Mouse (Mus musculus) forebrain, postnatal 0 days (tissue): ENCODE measurements around the gene Camkmt. TPM values are rescaled to one million over a fixed set of nuclear protein-coding genes. Genes with fewer than 3 reads are reported as not detected.

Source experiments
- ATAC-seq: fragments of 200-750 bp; cut with Nextera tagmentation; 2 replicates; pipeline ENCODE4 v1.8.0; 2017; ENCODE audit warnings: mild to moderate bottlenecking, moderate library complexity
- DNase-seq: peaks from one replicate; pipeline ENCODE4 v3.0.0-alpha.2; 2015
- H3K27ac ChIP-seq: fragments of 300-500 bp; sonication (generic); 2 replicates; pipeline ENCODE4 v1.5.1; 2014; ENCODE audit warnings: low read depth, mild to moderate bottlenecking, antibody characterized with exemption, low read length, moderate library complexity, mixed read lengths
- H3K27me3 ChIP-seq: fragments of 300-500 bp; sonication (generic); 2 replicates; pipeline ENCODE4 v1.6.1; 2014; ENCODE audit warnings: mild to moderate bottlenecking, low read length, mixed read lengths; ENCODE audit not compliant: insufficient read depth
- H3K36me3 ChIP-seq: fragments of 300-500 bp; sonication (generic); 2 replicates; pipeline ENCODE4 v1.6.1; 2014; ENCODE audit warnings: mild to moderate bottlenecking, moderate library complexity; ENCODE audit not compliant: insufficient read depth
- H3K4me1 ChIP-seq: fragments of 300-500 bp; sonication (generic); 2 replicates; pipeline ENCODE4 v1.6.1; 2014; ENCODE audit warnings: antibody characterized with exemption; ENCODE audit not compliant: insufficient read depth
- H3K4me2 ChIP-seq: fragments of 300-500 bp; sonication (generic); 2 replicates; pipeline ENCODE4 v1.6.1; 2014; ENCODE audit warnings: low read depth, mild to moderate bottlenecking, moderate library complexity
- H3K4me3 ChIP-seq: fragments of 300-500 bp; sonication (generic); 2 replicates; pipeline ENCODE4 v1.5.1; 2014; ENCODE audit warnings: low read depth, low read length, mixed read lengths
- H3K9ac ChIP-seq: fragments of 300-500 bp; sonication (generic); 2 replicates; pipeline ENCODE4 v1.6.1; 2014; ENCODE audit warnings: mild to moderate bottlenecking
- H3K9me3 ChIP-seq: fragments of 300-500 bp; sonication (generic); 2 replicates; pipeline ENCODE4 v1.6.1; 2016; ENCODE audit warnings: low read length
- CTCF ChIP-seq: sonication (generic); IDR thresholded peaks from 2 replicates; pipeline ENCODE4 v1.5.1; 2016; ENCODE audit warnings: antibody characterized with exemption, control low read depth, low read depth
- WGBS: fragments of 180-500 bp; shearing (Covaris S2); extraction: QIAGEN DNeasy Blood & Tissue Kit; methylation state at CpG from one replicate; pipeline ENCODE4 v1.1.7; 2014; 5-methylcytosine and 5-hydroxymethylcytosine counted together
- polyA plus RNA-seq: library from polyadenylated mRNA; unstranded; fragments of >200 nt; fragmentation: Nextera tagmentation; extraction: Ambion mirVana; gene quantifications from 2 replicates; pipeline ENCODE4 v1.2.1, GENCODE M21; 2015
- total RNA-seq: library from RNA; depleted of rRNA; stranded (reverse); fragments of >200 nt; gene quantifications from 2 replicates; pipeline ENCODE4 v1.2.3, GENCODE M21; 2014

Gene Camkmt
- total and polyA plus RNA-seq, 2 experiments from 2014 or later = 14.3 to 16.4 TPM

DNA sequence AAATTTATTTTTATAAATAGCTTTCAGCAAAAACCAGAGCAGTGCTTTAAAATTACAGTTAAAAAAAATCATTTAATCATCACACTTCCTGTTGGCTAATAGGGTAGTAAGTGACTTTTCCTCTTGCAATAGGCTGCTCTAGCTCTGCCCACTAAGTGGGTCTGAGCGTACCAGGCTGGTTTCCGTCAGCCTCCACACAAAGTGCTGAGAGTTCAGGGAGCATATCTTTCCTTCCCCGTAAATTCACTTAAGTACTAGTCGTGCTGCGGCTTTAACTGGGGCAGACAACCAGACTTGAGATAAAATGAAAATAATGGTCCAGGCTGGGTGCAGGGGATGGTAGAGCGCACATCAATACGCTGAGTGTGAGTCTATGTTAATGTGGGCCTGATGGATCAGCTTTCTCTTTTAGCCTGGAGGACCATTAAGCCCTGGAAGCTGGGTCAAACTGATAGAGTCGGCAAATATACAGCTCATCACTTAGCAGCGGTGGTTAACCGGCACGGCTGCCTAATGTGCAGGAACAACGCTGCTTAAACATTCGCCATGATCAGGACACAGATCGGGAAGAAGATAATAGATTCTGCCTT is 90.2 kb downstream of the Camkmt start:
- Histone ChIP-seq H3K4me2 (no peak overlapping the region), H3K36me3 (no peaks in the 10 kb centered on the region), H3K9ac (no peak overlapping the region), H3K27ac (no peak overlapping the region), H3K4me1 (no peaks in the 10 kb centered on the region), H3K9me3 (no peaks in the 10 kb centered on the region), H3K27me3 (no peaks in the 10 kb centered on the region), H3K4me3 (no peak overlapping the region)
- no peak for TF ChIP-seq CTCF
- DNase-seq = no peak
- WGBS = 54% methylated on average over 14 of the region's 14 CpGs
- no peak for ATAC-seq

DNA sequence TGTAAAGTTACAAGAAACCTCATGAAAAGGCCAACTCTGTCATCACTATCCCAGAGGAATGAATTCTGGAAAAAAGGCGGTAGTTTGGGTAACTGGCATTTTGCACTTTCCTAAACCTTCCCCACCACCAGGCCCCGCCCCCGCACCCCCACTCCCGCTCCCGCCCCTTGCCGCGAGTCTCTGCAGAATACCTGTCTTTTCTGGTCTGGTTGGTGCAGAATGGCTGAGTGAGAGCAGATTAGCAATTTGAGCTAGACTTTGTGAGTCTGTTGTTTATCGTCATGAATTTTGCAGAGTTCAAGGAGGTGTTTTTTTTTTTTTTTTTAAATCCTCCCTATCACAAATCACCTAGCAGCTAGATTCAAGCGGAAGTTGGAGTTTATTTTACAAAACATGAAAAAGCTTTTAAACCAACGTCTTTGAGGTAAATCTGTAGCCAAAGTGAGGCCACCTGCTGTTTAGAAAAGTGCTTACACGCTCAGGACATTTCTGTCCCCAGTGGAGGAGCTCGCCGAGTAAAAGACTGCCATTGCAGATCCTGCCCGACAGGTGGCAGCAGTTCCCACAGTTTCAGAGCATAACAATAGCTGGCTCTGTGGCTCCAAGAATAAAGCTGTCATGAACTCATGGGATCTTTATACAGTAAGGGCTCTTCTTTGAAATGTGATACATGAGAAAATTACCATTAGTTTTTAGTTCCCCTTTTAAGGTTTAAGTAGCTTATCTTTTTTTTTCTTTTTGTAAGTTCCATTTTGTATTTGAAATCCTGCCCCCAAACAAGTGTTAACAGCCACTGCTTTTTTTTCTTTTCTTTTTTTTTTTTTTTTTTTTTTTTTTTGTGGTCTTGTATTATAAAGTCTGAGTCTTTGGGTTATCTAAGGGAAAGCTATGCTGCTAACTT is 99.1 kb downstream of the Camkmt start:
- H3K27me3 ChIP-seq = no peaks in the 10 kb centered on the region
- no peak overlapping the region for H3K27ac ChIP-seq
- H3K4me2 ChIP-seq = peak overlapping the region; percentile 39
- peak; percentile 97 for TF ChIP-seq CTCF
- 4% methylated on average over 14 of the region's 14 CpGs for WGBS
- no peaks in the 10 kb centered on the region for H3K9me3 ChIP-seq
- no peaks in the 10 kb centered on the region for H3K4me1 ChIP-seq
- H3K4me3 ChIP-seq = peak overlapping the region; percentile 21
- DNase-seq (peak; percentile 94), ATAC-seq (peak; percentile 93)
- no peaks in the 10 kb centered on the region for H3K36me3 ChIP-seq
- no peak overlapping the region for H3K9ac ChIP-seq

DNA sequence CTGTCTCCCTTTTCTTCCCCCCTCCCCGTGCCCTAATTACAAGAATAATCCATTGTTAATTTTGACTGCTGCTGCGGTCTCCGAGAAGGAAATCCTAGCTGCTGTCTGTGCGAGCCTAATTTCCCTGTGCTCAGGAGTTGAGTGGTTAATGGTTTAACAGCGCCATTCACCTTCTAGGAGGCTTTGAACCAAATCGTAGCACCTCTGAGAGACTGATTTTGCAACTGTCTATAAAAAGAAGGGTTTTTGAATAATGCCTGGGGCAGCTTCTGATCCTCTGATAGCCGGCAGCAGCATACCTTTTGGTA is 99.7 kb downstream of the Camkmt start:
- no peaks in the 10 kb centered on the region for H3K9me3 ChIP-seq
- no peaks in the 10 kb centered on the region for H3K4me1 ChIP-seq
- peak overlapping the region; percentile 31; the same call in 1 of the 2 replicates for H3K4me2 ChIP-seq
- no peak for DNase-seq
- no peak overlapping the region for H3K4me3 ChIP-seq
- no peak overlapping the region for H3K27ac ChIP-seq
- no peak for ATAC-seq
- no peaks in the 10 kb centered on the region for H3K27me3 ChIP-seq
- TF ChIP-seq CTCF = no peak
- H3K9ac ChIP-seq = no peak overlapping the region
- no peaks in the 10 kb centered on the region for H3K36me3 ChIP-seq
- 5% methylated on average over 7 of the region's 7 CpGs for WGBS

DNA sequence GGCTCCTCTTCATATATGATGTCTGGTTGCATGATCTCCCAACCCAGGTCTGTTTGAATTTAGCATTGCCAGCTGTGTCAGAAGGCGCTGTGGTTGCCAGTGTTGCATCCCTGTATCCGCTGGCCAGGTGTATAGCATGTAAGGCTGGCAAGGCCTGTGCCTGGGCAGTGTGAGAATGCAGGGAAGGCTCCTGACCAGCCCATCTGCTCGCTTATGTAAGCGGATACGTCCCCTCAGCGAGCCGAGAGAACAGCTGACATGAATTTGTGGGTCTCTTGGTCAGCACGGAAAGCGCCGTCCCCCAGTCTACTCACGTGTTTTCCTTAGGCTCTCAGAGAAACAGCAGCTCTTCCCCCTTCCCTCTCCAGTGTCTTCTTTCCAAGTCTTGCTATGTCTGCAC is 102.9 kb downstream of the Camkmt start:
- Histone ChIP-seq H3K9me3 (no peaks in the 10 kb centered on the region), H3K4me3 (no peak overlapping the region), H3K36me3 (no peaks in the 10 kb centered on the region), H3K27ac (no peak overlapping the region), H3K4me1 (no peaks in the 10 kb centered on the region), H3K27me3 (no peaks in the 10 kb centered on the region), H3K4me2 (no peak overlapping the region), H3K9ac (no peak overlapping the region)
- WGBS = 87% methylated on average over 11 of the region's 11 CpGs
- ATAC-seq = no peak
- TF ChIP-seq CTCF = no peak
- DNase-seq = no peak

DNA sequence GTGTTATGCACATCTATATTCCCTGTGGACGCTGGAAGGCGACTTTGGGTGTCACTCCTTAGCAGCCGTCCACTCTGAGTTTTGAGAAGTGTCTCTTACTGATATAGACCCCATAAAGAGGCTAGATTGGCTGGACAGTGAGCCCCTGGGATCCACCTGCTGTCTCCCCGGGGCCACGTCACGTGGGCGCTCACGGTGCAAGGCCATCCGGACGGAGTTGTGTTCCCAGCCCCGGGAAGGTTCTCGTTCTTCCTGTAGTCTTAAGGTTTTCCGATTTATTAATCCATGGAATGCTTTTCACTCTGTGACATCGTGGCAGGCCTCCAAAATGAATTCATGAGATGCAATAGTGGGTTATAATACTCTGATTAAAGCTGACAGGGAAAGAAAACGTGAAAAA is 108.4 kb downstream of the Camkmt start:
- DNase-seq (no peak), ATAC-seq (no peak)
- no peak for TF ChIP-seq CTCF
- Histone ChIP-seq H3K36me3 (no peaks in the 10 kb centered on the region), H3K9ac (no peak overlapping the region), H3K4me3 (no peak overlapping the region), H3K27me3 (no peaks in the 10 kb centered on the region), H3K27ac (no peak overlapping the region), H3K4me2 (no peak overlapping the region), H3K4me1 (no peaks in the 10 kb centered on the region), H3K9me3 (no peaks in the 10 kb centered on the region)
- WGBS = 82% methylated on average over 15 of the region's 15 CpGs

DNA sequence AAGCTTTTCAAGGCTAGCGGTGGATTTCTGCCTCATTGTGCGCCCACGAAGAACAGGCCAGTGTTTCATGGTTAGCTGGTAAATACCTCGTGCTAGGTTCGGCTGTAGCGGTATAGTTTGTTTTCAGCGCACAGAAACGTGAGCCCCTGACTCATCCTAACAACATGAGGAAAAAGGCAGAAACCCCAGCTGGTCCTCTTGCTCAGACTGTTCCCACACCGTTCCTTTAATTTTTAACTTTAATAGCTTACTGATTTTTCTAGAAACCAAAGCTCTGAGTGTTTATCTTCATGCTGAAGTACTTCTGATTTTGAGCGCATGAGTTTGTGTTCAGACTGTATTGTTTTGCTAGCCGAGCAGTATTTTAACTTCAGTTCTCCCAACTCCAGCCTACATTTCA is 109.0 kb downstream of the Camkmt start:
- Histone ChIP-seq H3K4me2 (no peak overlapping the region), H3K36me3 (no peaks in the 10 kb centered on the region), H3K27ac (no peak overlapping the region), H3K9me3 (no peaks in the 10 kb centered on the region), H3K27me3 (no peaks in the 10 kb centered on the region), H3K9ac (no peak overlapping the region), H3K4me3 (no peak overlapping the region), H3K4me1 (no peaks in the 10 kb centered on the region)
- no peak for ATAC-seq
- no peak for TF ChIP-seq CTCF
- WGBS = 78% methylated on average over 11 of the region's 11 CpGs
- no peak for DNase-seq

DNA sequence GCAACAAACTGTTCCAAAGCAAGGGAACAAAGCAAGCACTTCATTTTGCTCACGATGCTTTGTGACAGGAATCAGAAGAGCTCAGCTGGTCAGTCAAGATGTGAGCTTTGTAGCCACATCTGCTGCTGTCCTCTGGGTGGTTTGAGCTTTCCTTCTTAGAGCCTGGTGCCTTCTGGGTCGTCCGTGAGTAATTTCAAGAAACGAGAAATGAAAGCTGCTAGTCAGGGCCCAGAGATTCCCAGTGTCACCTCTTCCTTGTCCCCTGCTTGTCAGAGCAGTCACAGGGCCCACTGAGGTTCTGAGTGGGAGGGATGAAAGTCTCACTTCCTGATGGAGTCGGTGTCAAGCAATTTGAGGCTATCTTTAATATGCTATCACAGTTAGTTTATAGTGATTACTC is 127.7 kb downstream of the Camkmt start:
- Histone ChIP-seq H3K27ac (no peak overlapping the region), H3K9ac (no peak overlapping the region), H3K4me1 (no peaks in the 10 kb centered on the region), H3K36me3 (no peaks in the 10 kb centered on the region), H3K4me3 (no peak overlapping the region), H3K9me3 (0 out of 2 replicates have a peak, but pooled peaks cover 3% of the 10 kb centered on the region), H3K27me3 (no peaks in the 10 kb centered on the region), H3K4me2 (no peak overlapping the region)
- 73% methylated on average over 5 of the region's 5 CpGs for WGBS
- no peak for TF ChIP-seq CTCF
- ATAC-seq = no peak
- no peak for DNase-seq
